In the genomic region with DNA sequence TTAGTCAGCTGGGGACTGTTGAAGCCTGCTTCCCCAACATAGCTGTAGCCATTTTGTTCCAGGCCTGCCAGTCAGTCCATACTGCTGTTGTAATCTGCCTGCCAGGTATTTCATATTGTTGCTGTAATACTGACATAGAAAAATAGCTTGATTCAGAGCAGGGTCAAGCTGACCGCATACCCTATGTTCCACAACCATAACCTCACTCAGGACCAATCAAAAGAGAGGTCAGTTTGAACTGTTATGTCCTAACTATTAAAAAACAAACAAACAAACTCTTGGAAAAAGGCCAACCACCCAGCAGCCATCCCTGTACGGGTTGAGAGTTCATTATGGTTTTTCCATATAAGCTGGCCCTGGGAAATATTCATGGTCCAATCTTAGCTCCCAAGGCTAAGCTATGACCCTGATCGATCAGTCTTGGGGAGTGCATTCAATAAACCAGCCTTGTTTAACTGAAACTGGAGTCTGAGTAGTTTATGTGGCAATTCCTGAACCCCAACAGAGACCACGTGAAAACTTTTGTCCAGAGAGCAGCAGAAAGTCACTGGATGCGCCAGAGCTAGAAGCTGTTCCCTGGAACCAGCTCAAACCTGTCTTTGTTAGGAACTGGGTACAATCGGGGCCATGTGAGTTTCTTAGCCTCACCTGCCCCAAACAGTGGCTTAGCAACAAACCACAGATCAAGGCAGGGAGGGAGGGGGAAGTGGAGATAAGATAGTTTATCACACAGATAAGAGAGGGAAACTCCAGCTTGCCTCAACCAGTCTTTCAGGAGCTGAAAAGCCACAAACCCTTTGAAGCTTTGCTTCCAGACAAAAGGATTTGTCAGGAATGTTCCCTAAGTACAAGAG, we compare ENCODE assay signal across 24 mouse cellular contexts.
DNase-seq lines count a peak whose midpoint lies in the region; ATAC-seq and TF ChIP-seq lines count a peak whose summit lies in the region.
"Had no signal": no experiment of that assay in that cellular context is flagged by ENCODE, and none has a peak within 500 bp of the region (broad histone marks: within the 10 kb centered on the region; RNA-seq: fewer than 3 reads in every experiment).

No protein-coding gene starts in this region.

- peak; percentile 75 for DNase-seq in CD4-positive, CD25-positive, alpha-beta regulatory T cell, adult 2 months (ENCODE audit: low read depth, low spot score)
- peak; percentile 26 for DNase-seq in T-cell, adult 2 months (ENCODE audit: low spot score)
- no peak for DNase-seq in intestine, embryonic 14.5 days (ENCODE audit: low spot score)
- DNase-seq in midbrain, embryonic 14.5 days, result no peak
- no peak for DNase-seq in lung, postnatal 25 days (ENCODE audit: low spot score)
- DNase-seq in lung, postnatal 0 days (ENCODE audit: low spot score), result no peak
- DNase-seq: adrenal gland, postnatal 10 days; cerebellum, adult 11-12 months; cerebellum, postnatal 25 days; embryo, embryonic 11 days; gastrocnemius, postnatal 25 days; heart, adult 2 months; kidney, postnatal 4 days; liver, embryonic 13.5 days; right cerebral cortex, postnatal 14 days; thymus, postnatal 14 days had no signal

- H3K4me2 ChIP-seq in intestine, embryonic 14.5 days (ENCODE audit: low read length), result no peak overlapping the region
- H3K4me2 ChIP-seq in stomach, embryonic 15.5 days, result no peak overlapping the region
- H3K4me2 ChIP-seq in midbrain, embryonic 14.5 days (ENCODE audit: low read length), result no peak overlapping the region
- no peak overlapping the region for H3K4me2 ChIP-seq in lung, postnatal 0 days (replicated peaks; ENCODE audit: low read depth, low read length)
- H3K4me2 ChIP-seq: forebrain, embryonic 13.5 days; heart, embryonic 15.5 days; liver, embryonic 13.5 days; lung, embryonic 15.5 days; midbrain, embryonic 13.5 days had no signal

- 0 out of 2 replicates have a peak, but pooled peaks cover 2% of the 10 kb centered on the region for H3K9me3 ChIP-seq in intestine, embryonic 14.5 days (ENCODE audit: control insufficient read depth, low read length)
- H3K9me3 ChIP-seq in stomach, embryonic 15.5 days, result no peaks in the 10 kb centered on the region
- H3K9me3 ChIP-seq in midbrain, embryonic 14.5 days (ENCODE audit: control insufficient read depth, low read length), result peaks cover 3% of the 10 kb centered on the region; the same call in 1 of the 2 replicates
- H3K9me3 ChIP-seq in lung, postnatal 0 days (ENCODE audit: low read length), result no peaks in the 10 kb centered on the region
- H3K9me3 ChIP-seq: heart, embryonic 15.5 days; hindbrain, embryonic 10.5 days; limb, embryonic 10.5 days; liver, embryonic 13.5 days; lung, embryonic 15.5 days; midbrain, embryonic 13.5 days had no signal

- no peak for TF ChIP-seq EP300 in lung, postnatal 0 days (IDR thresholded peaks at IDR 0.05)

- TF ChIP-seq CTCF in lung, postnatal 0 days (IDR thresholded peaks at IDR 0.05), result no peak

- no peak overlapping the region for H3K9ac ChIP-seq in intestine, embryonic 14.5 days (ENCODE audit: low read length)
- H3K9ac ChIP-seq in stomach, embryonic 15.5 days, result no peak overlapping the region
- no peak overlapping the region for H3K9ac ChIP-seq in midbrain, embryonic 14.5 days (replicated peaks; ENCODE audit: low read length)
- no peak overlapping the region for H3K9ac ChIP-seq in lung, postnatal 0 days (replicated peaks; ENCODE audit: low read depth)
- H3K9ac ChIP-seq: forebrain, embryonic 13.5 days; heart, embryonic 15.5 days; liver, embryonic 13.5 days; lung, embryonic 15.5 days; midbrain, embryonic 13.5 days had no signal

- H3K4me1 ChIP-seq in intestine, embryonic 14.5 days (replicated peaks; ENCODE audit: control insufficient read depth, insufficient read depth, low read length), result no peaks in the 10 kb centered on the region
- H3K4me1 ChIP-seq in stomach, embryonic 15.5 days, result no peaks in the 10 kb centered on the region
- no peaks in the 10 kb centered on the region for H3K4me1 ChIP-seq in midbrain, embryonic 14.5 days (ENCODE audit: control insufficient read depth, insufficient read depth, low read length)
- no peaks in the 10 kb centered on the region for H3K4me1 ChIP-seq in lung, postnatal 0 days (ENCODE audit: insufficient read depth, low read depth, low read length)
- H3K4me1 ChIP-seq: forebrain, embryonic 13.5 days; heart, embryonic 15.5 days; hindbrain, embryonic 10.5 days; limb, embryonic 10.5 days; liver, embryonic 13.5 days; lung, embryonic 15.5 days; midbrain, embryonic 13.5 days had no signal

- H3K27me3 ChIP-seq in intestine, embryonic 14.5 days (replicated peaks; ENCODE audit: control insufficient read depth, insufficient read depth, low read length), result no peaks in the 10 kb centered on the region
- no peaks in the 10 kb centered on the region for H3K27me3 ChIP-seq in stomach, embryonic 15.5 days (replicated peaks)
- H3K27me3 ChIP-seq in midbrain, embryonic 14.5 days (ENCODE audit: control insufficient read depth, insufficient read depth, low read length), result no peaks in the 10 kb centered on the region
- H3K27me3 ChIP-seq in lung, postnatal 0 days (replicated peaks; ENCODE audit: insufficient read depth, low read length), result no peaks in the 10 kb centered on the region
- H3K27me3 ChIP-seq: forebrain, embryonic 13.5 days; heart, embryonic 15.5 days; liver, embryonic 13.5 days; lung, embryonic 15.5 days; midbrain, embryonic 13.5 days had no signal

- no peak overlapping the region for H3K27ac ChIP-seq in intestine, embryonic 14.5 days (ENCODE audit: low read depth)
- no peak overlapping the region for H3K27ac ChIP-seq in stomach, embryonic 15.5 days
- H3K27ac ChIP-seq in midbrain, embryonic 14.5 days (replicated peaks; ENCODE audit: low read depth, low read length), result no peak overlapping the region
- no peak overlapping the region for H3K27ac ChIP-seq in lung, postnatal 0 days (ENCODE audit: low read length)
- H3K27ac ChIP-seq: forebrain, embryonic 13.5 days; heart, adult 2 months; heart, embryonic 15.5 days; hindbrain, embryonic 10.5 days; hindbrain, postnatal 0 days; limb, embryonic 10.5 days; liver, embryonic 13.5 days; lung, embryonic 15.5 days; midbrain, embryonic 13.5 days had no signal

- ATAC-seq in intestine, embryonic 14.5 days (replicated peaks; ENCODE audit: low FRiP score, low TSS enrichment, low read depth), result peak; percentile 50; the same call in 1 of the 2 replicates
- ATAC-seq in stomach, embryonic 15.5 days (ENCODE audit: insufficient read depth, low FRiP score, low read depth), result peak; percentile 53; the same call in 1 of the 2 replicates
- no peak for ATAC-seq in midbrain, embryonic 14.5 days (ENCODE audit: low FRiP score, low TSS enrichment)
- ATAC-seq in lung, postnatal 0 days, result no peak
- ATAC-seq: forebrain, embryonic 13.5 days; hindbrain, postnatal 0 days; midbrain, embryonic 13.5 days had no signal

- H3K36me3 ChIP-seq in intestine, embryonic 14.5 days (ENCODE audit: control insufficient read depth, insufficient read depth, low read length), result no peaks in the 10 kb centered on the region
- no peaks in the 10 kb centered on the region for H3K36me3 ChIP-seq in stomach, embryonic 15.5 days
- no peaks in the 10 kb centered on the region for H3K36me3 ChIP-seq in midbrain, embryonic 14.5 days (ENCODE audit: control insufficient read depth, insufficient read depth, low read length)
- no peaks in the 10 kb centered on the region for H3K36me3 ChIP-seq in lung, postnatal 0 days (ENCODE audit: insufficient read depth, low read length)
- H3K36me3 ChIP-seq: heart, embryonic 15.5 days; hindbrain, embryonic 10.5 days; limb, embryonic 10.5 days; liver, embryonic 13.5 days; lung, embryonic 15.5 days; midbrain, embryonic 13.5 days had no signal

- H3K4me3 ChIP-seq in intestine, embryonic 14.5 days (ENCODE audit: low read depth, low read length), result no peak overlapping the region
- no peak overlapping the region for H3K4me3 ChIP-seq in stomach, embryonic 15.5 days (replicated peaks)
- no peak overlapping the region for H3K4me3 ChIP-seq in midbrain, embryonic 14.5 days (replicated peaks; ENCODE audit: low read depth, low read length)
- no peak overlapping the region for H3K4me3 ChIP-seq in lung, postnatal 0 days (ENCODE audit: low read depth, low read length)
- H3K4me3 ChIP-seq: forebrain, embryonic 13.5 days; heart, adult 2 months; heart, embryonic 15.5 days; hindbrain, embryonic 10.5 days; limb, embryonic 10.5 days; liver, embryonic 13.5 days; lung, embryonic 15.5 days; midbrain, embryonic 13.5 days had no signal

- WGBS in intestine, embryonic 14.5 days, result 67% methylated on average over 6 of the region's 6 CpGs
- whole genome bisulfite sequencing in stomach, embryonic 15.5 days, result 57% methylated on average over 6 of the region's 6 CpGs
- 87% methylated on average over 6 of the region's 6 CpGs for WGBS in midbrain, embryonic 14.5 days
- 56% methylated on average over 6 of the region's 6 CpGs for WGBS in lung, postnatal 0 days

Comparison
In these comparisons a context has a peak if more than half of its experiments do, and no peak if none do; other contexts are left out.
1. DNase-seq: peak in CD4-positive, CD25-positive, alpha-beta regulatory T cell, adult 2 months (single experiment) and T-cell, adult 2 months (single experiment); none in intestine, embryonic 14.5 days (single experiment), midbrain, embryonic 14.5 days (single experiment), lung, postnatal 25 days (single experiment) and lung, postnatal 0 days (single experiment).
2. ATAC-seq: peak in intestine, embryonic 14.5 days (single experiment) and stomach, embryonic 15.5 days (single experiment); none in midbrain, embryonic 14.5 days (single experiment) and lung, postnatal 0 days (single experiment).